Mouse (Mus musculus) heart, postnatal 36 days (tissue): ENCODE results near the gene Tradd. TPM values are rescaled to one million over a fixed set of nuclear protein-coding genes. Genes with fewer than 3 reads are reported as not detected.

Source experiments
- DNase-seq, 2 experiments: peaks; one replicate each; pipeline ENCODE4 v3.0.0; 2021 to 2022
- intact Hi-C: fragments of 180-260 bp; cut with DNase I; formaldehyde crosslinking; loops from one replicate; pipeline ENCODE4 v1.15.1; 2025
- total RNA-seq, 2 experiments: library from RNA; stranded (reverse); gene quantifications; 2 replicates each; pipeline ENCODE4 v1.2.3; 2021

Gene Tradd
- 1 to 10 TPM; 4.9 to 5.8 TPM for total RNA-seq

GRCm38 (mm10) chr8:105264024-105264982, at the start of gene Tradd, which contains the start of gene Fbxl8:
Gene Tradd (minus strand): TSS chr8:105264609.
Gene Fbxl8 (plus strand): TSS chr8:105264648.
- peak; percentile 81 to 82 for DNase-seq
- intact Hi-C loops: loop anchor here (2.0 kb wide), 1 partner anchor 24 kb away; the partner anchor contains the start of gene 4931428F04Rik

- intact Hi-C loops: no loop called here
- no peak for DNase-seq
Measured at GRCm38 (mm10) chr8:105313622-105314402, 49.4 kb upstream of the Tradd start.

GRCm38 (mm10) chr8:105312891-105313481, 48.6 kb upstream of the Tradd start:
- intact Hi-C loops: no loop called here
- no peak for DNase-seq

DNA sequence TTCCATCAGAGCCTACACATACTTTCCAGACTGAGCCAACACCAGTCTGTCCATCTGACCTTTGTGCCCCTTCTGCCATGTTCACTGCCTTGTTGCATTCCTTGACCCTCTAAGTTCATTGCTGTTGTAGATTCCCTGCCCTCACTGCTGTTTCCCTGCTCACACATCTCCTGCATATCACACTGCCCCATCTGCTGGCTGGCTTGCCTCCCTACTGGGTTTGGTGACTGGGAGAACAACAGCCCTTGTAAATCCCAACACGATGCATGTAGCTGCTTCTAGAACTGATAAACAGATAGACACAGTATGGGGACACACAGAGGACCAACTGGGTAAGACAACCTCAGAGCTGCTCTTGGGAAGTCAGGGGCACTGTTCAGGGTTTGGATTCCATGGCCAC, 47.3 kb upstream of the Tradd start:
- no peak for DNase-seq
- intact Hi-C loops: no loop called here

GRCm38 (mm10) chr8:105310118-105310517, 45.7 kb upstream of the Tradd start:
- DNase-seq: no peak

DNA sequence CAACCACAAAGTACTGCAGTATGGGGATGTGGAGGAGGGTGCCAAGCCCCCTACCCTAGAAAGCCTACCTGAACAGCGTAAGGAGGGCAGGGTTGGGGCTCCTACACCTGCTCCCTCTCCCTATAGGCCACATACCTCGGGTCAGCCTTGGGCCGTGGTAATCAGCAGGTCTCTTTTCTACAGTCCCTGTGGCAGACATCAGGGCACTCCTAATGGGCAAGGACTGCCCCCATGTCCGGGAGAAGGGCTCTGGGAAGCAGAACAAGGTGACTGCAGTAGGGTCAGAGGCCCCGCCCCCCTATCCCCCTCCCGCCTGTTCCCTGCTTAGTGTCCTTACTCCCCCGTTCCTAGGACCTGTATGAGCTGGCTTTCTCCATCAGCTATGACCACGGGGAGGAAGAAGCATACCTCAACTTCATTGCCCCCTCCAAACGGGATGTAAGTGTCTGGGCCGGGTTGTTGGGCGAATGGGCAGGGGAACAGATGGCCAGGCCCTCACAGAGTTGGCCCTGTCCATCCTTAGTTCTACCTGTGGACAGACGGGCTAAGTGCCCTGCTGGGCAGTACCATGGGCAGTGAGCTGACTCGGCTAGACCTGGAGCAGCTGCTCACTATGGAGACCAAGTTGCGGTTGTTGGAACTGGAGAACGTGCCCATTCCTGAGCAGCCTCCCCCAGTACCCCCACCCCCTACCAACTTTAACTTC, 44.9 kb upstream of the Tradd start:
- DNase-seq: no peak
- intact Hi-C loops: no loop called here

More at GRCm38 (mm10) chr8:105310118-105310517, 45.7 kb upstream of the Tradd start:
- intact Hi-C loops: no loop called here

DNA sequence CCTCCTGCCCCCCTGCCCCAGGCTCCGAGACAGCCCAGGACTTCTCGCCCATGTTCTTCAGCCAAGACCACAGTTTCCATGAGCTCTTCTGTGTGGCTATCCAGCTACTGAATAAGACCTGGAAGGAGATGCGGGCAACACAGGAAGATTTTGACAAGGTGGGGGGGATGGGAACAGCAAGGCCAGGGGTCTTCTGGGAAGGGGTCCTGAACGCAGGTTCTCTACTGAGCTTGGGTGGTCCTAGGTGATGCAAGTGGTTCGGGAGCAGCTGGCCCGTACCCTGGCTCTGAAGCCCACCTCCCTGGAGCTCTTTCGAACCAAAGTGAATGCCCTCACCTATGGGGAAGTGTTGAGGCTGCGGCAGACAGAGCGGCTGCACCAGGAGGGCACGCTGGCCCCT, 44.0 kb upstream of the Tradd start:
- intact Hi-C loops: no loop called here

DNA sequence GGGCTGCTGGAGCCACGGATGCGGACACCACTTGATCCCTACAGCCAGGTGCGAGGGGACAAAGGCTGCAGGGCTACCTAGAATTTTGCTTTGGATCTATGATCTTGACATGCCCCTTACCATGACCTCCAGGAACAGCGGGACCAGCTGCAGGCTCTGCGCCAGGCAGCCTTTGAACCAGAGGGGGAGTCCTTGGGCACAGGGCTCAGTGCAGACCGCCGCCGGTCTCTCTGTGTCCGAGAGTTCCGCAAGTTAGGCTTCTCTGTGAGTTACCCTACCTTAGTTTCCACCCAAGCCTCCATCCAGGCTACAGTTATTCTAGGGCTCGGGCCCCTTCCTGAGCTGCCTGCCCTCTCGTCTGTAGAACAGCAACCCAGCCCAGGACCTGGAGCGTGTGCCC, 43.3 kb upstream of the Tradd start:
- intact Hi-C loops: no loop called here

More for the DNA sequence above, 44.0 kb upstream of the Tradd start:
- DNase-seq: no peak

DNA sequence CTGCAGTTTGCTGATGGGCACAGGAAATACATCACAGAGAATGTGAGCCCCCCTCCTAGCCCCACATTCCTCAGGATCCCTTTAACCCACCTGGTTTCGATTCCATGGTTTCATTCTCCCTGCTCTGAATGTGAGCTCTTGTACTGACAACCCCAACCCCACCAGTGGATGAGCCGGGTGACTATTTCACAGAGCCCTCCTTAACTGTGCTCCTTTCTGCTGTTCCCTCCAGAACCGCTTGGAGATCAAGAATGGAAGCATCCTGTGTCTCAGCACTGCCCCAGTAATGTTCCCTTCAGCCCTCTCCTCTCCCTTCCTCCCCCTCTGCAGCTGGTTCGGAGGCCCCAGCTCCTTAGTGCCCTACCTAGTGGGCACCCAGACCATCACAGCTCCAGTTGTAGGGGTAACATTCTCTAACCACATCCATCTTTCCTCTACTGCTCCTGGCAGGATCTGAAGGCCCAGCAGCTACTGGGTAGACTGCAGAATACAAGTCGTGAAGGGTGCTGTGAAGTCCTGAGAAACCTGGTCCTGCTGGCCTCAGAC, 41.8 kb upstream of the Tradd start:
- DNase-seq: no peak
- intact Hi-C loops: no loop called here

More for the DNA sequence above, 43.3 kb upstream of the Tradd start:
- no peak for DNase-seq

- intact Hi-C loops: loop anchor here (2.0 kb wide), 1 partner anchor 19 kb away; no protein-coding TSS in a partner anchor
- peak in 1 of 2 experiments; percentile 26 for DNase-seq
Measured at GRCm38 (mm10) chr8:105305211-105306145, 41.1 kb upstream of the Tradd start, which contains the start of gene Elmo3. Gene Elmo3 (plus strand): TSS chr8:105305601.

GRCm38 (mm10) chr8:105304325-105305210, 40.2 kb upstream of the Tradd start:
- no peak for DNase-seq
- intact Hi-C loops: loop anchor here (2.0 kb wide), 1 partner anchor 20 kb away; no protein-coding TSS in a partner anchor

DNA sequence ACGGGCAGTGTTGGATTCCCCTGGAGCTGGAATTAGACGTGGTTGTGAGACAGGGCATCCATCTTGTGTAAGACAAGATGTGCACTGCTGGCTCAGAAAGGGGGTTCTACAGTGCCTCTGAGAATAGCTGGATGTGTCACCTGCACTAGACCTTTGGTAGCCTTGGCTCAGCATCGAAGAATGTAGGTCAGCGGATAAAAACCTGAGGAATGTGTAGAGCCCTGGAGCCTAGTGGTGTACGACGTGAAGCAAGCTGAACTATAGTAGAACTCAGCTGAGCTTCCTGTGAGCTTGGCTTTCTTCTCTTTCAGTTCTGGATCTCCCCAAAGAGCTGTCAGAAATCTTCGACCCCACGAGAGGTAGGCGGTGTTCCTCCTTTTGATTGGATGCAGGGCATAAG, 39.5 kb upstream of the Tradd start:
- intact Hi-C loops: loop anchor here (2.0 kb wide), 1 partner anchor 21 kb away; no protein-coding TSS in a partner anchor

DNA sequence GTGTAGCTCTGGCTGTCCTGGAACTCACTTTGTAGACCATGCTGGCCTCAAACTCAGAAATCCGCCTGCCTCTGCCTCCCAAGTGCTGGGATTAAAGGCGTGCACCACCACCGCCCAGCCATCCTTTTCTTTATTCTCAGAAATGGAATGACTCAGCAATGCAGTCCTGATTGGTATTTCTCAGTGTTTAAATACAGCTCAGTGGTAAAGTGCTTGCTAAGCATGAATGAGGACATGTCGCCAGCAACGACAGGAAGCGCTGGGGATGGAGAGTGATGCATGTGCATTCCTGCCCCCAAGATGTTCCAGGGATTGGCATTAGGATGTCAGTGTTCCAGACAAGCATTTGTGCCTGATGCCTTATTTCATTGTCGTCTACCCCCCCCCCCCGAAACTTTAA, 39.0 kb upstream of the Tradd start:
- DNase-seq: no peak
- intact Hi-C loops: no loop called here

More for the DNA sequence above, 39.5 kb upstream of the Tradd start:
- DNase-seq: no peak

DNA sequence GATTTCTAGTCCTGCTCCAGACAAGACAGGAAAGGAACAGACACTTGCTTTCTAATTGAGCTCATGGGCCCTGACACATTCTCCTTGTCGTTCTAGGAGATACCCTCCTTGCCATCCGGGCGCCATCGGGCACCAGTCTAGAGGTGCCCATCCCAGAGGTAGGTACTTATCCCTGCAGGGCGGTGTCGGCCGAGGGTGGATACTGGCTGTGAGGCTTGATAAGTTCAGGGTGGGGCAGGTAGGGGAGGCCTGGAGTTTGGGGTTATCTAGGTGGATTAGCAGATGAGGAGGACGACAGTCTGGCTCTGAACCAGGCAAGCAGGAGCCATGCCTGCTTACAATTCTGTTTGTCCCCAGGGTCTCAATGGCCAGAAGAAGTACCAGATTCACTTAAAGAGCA, 35.6 kb upstream of the Tradd start:
- intact Hi-C loops: no loop called here
- no peak for DNase-seq

DNA sequence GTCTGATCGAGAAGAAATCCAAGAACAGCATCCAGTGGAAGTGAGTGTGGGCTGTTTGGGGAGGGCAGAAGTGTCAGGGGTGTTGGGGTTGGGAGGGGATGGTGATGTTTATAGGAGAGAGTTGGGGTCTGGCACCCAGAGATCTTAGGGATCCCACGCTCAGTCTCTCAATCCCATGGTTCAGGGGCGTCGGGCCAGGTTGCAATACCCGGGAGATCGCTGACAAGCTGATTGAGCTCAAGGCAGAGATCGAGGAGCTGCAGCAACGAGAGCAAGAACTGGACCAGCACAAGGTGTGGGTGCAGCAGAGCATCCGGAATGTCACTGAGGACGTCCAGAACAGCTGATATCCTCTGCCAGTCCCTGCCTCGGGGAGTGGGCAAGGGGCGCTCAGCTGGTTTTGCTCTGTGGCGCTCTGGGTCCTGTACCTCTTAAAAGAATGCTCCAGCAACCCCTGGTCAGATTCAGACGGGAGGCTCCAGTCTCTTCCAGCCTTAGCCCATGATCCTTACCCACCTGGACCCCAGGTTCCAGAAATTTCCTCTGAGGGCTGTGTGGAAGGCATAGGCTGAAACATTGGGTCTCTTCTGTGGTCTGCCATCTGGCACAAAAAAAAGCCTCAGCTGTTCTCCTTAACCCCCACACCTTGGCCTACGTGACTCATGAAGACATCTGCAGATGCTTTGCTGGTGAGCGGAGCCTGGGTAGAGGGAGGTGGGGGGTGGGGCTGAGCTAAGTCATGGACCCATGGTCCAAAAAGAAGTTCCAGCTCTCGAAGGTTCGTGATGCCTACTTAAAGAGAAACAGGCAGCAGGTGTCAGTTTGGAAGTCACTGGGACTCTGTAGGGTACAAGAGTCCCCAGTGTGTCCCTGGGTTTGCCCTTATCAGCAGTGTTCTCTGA, 34.2 kb upstream of the Tradd start:
- DNase-seq: no peak
- intact Hi-C loops: loop anchor here (1.0 kb wide), 1 partner anchor 28 kb away; the partner anchor contains the start of genes Lrrc29 and Tmem208

DNA sequence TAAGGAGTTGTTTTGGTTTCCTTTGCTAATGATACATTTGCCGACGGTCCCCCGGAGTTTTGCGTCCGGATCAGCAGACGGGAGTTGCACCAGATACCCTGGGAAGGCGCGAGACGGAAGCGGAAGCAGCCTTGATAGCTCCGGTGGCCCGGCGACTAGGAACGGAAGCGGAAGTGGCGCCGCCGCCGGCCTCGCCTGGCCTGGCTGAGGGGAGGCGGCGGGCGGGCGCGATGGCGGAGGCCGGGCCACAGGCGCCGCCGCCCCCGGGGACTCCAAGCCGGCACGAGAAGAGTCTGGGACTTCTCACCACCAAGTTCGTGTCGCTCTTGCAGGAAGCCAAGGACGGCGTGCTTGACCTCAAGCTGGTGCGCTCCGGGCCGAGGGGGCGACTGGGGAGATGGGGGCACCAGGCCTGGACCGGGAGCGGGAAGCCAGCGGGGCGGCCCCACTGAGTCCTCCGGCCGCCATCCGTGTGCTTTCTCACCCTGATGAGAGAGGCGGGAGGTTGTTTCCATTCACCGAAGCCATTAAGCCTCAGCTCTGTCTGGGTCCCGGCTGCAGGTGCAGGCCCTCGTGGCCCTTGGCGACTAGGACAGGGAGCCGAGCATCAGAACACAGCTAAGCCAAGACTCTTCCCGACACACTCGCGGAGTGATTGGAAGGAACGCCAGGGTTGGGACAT, 33.2 kb upstream of the Tradd start, which contains the start of gene E2f4:
Gene E2f4 (plus strand): TSS at position 153 of the 682 bp plus-strand sequence.
- intact Hi-C loops: loop anchor here (1.0 kb wide), 1 partner anchor 29 kb away; the partner anchor contains the start of genes Lrrc29 and Tmem208
- DNase-seq: peak; percentile 89 to 91
